Mouse (Mus musculus) splenic B cell, adult 2 months (primary cell): ENCODE results near the gene Ydjc.
"Not testable (repeated sequence)": the region's sequence is repeated elsewhere in the genome, so short reads cannot be mapped to it uniquely, and the experiment has no call there.

Source experiments
- DNase-seq: peaks from one replicate; pipeline ENCODE4 v3.0.0-alpha.2; 2011; ENCODE audit warnings: low read depth, low spot score
- H3K27me3 ChIP-seq: 2 replicates; pipeline ENCODE4 v1.6.1; 2012; ENCODE audit warnings: mild to moderate bottlenecking, low read length, moderate library complexity, mixed read lengths; ENCODE audit not compliant: control insufficient read depth, poor library complexity, insufficient read depth, severe bottlenecking
- H3K36me3 ChIP-seq: 2 replicates; pipeline ENCODE4 v1.6.1; 2012; ENCODE audit warnings: mild to moderate bottlenecking, low read length, moderate library complexity, mixed read lengths; ENCODE audit not compliant: control insufficient read depth, poor library complexity, insufficient read depth, severe bottlenecking

The Ydjc gene

DNA sequence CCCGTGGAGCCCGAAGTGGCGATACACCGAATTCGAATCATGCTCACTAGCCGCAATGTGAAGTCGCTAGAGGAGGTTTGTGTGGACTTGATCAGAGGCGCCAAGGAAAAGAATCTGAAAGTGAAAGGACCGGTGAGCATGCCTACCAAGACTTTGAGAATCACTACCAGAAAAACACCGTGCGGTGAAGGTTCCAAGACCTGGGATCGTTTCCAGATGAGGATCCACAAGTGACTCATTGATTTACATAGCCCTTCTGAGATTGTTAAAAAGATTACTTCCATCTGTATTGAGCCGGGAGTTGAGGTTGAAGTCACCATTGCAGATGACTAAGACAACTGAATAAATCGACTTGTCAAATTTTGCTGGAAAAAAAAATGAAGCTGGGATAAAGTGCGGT is 7.1 kb upstream of the Ydjc start:
- DNase-seq = no peak
- H3K27me3 ChIP-seq = no peaks in the 10 kb centered on the region
- no peaks in the 10 kb centered on the region for H3K36me3 ChIP-seq

DNA sequence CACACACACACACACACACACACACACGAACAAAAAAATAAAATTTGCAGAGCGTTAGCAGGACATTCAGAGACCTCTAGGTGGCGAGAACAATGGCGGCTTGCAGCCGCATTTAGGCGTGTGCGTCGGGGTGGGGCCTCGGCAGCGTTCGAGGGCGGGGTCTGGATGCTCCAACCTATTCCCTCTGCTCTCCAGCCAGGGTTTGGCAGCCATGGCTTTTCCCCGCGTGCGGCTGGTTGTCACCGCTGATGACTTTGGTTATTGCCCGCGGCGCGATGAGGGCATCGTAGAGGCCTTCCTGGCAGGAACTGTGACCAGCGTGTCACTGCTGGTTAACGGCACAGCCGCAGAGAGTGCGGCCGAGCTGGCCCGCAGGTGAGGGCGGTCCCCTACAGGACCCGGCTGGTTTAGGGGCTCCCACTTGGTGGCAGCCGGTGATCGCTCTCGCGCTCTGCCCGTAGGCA is 2.4 kb downstream of the Ydjc start, which contains the start of gene Ccdc116:
Gene Ccdc116 (minus strand): TSS at position 458 of the 464 bp plus-strand sequence.
- DNase-seq = peak; percentile 86
- Histone ChIP-seq H3K27me3 (no peaks in the 10 kb centered on the region), H3K36me3 (no peaks in the 10 kb centered on the region)

DNA sequence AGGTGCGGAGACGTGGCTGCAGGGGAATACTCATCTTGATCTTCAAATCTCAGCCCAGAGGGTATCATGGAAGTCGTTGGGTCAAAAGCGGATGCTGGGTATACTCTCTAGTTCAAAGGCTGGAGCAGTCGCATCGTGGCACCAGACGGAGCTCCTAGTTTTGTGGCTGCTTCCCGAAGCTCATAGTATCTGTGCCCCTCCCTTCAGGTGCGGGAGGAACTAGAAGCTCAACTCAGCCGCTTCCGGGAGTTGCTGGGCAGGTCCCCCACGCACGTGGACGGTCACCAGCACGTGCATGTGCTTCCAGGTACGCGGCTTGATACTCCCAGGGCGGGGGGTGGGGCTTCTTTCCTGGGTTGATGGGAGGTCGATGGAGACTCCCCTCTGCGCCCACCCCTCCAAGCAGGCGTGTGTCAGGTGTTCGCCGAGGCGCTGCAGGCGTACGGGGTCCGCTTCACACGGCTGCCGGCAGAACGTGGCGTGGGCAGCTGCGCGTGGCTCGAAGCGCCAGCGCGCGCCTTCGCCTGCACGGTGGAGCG is 3.0 kb downstream of the Ydjc start:
- Histone ChIP-seq H3K36me3 (no peaks in the 10 kb centered on the region), H3K27me3 (no peaks in the 10 kb centered on the region)
- peak; percentile 52 for DNase-seq

- H3K27me3 ChIP-seq = no peaks in the 10 kb centered on the region
- peak; percentile 19 for DNase-seq
Measured at GRCm38 (mm10) chr16:17148084-17148483, 3.7 kb downstream of the Ydjc start.

DNA sequence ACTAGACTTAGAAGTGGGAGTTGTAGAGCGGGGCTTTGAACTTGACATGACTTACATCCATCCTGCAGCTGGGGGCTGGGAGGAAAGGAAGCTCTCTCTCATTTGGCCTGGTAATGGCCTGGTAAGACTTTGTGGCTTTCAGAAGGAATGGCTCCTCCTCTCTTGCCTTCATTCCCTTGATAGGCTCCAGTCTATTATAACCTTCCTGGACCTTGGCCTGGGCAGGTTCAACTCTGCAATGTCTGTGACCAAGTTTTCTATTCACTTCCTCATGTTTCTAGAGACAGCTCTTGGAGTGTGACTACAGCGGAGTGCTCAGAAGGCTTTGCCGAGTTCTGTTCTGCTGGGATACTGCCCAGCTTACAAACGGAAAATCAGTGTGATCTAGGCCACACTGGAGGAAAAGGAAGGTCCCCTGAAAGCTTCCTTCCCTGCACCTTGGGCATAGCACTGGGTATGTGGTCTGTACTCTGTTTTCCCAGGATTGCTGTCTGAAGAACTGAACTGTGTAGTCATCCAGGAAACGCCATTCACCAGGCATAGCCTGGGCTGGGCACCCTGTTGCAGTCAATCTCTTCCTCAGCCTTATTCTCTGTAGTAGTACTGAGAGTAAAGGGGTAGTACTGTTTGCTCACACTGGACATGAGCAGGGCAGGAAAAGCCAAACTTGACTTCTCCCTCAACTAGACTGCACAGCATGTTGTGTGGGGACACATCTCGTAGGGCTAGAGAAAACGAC is 6.3 kb downstream of the Ydjc start:
- peaks cover 3% of the 10 kb centered on the region; the same call in 1 of the 2 replicates for H3K36me3 ChIP-seq
- DNase-seq = no peak

More at GRCm38 (mm10) chr16:17148084-17148483, 3.7 kb downstream of the Ydjc start:
- H3K36me3 ChIP-seq = no peaks in the 10 kb centered on the region; the same call in 1 of the 2 replicates

DNA sequence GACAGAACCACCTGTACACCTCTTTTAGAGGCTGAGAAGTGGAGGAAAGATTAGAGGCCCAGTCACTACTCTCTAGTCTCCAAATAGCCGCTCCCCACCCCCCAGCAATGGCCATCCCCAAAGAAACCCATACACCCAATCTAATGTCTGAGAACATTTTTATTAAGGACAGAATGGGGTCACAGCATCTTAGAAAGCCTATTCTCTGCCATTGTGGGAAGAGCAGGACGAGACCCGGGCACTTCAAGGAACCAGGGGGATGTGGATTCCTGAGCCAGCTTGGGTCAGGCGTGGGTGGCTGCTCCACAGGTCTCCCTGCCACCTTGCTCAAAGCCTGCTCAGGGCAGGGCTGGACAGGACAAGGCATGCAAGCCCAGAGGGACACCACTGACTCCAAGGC is 7.5 kb downstream of the Ydjc start:
- no peaks in the 10 kb centered on the region for H3K27me3 ChIP-seq
- peaks cover 6% of the 10 kb centered on the region; the same call in 1 of the 2 replicates for H3K36me3 ChIP-seq

More for the DNA sequence above, 6.3 kb downstream of the Ydjc start:
- no peaks in the 10 kb centered on the region for H3K27me3 ChIP-seq

GRCm38 (mm10) chr16:17154346-17154745 is 9.9 kb downstream of the Ydjc start:
- Histone ChIP-seq H3K27me3 (no peaks in the 10 kb centered on the region), H3K36me3 (peaks cover 8% of the 10 kb centered on the region)
- DNase-seq = no peak

More for the DNA sequence above, 7.5 kb downstream of the Ydjc start:
- DNase-seq = no peak

DNA sequence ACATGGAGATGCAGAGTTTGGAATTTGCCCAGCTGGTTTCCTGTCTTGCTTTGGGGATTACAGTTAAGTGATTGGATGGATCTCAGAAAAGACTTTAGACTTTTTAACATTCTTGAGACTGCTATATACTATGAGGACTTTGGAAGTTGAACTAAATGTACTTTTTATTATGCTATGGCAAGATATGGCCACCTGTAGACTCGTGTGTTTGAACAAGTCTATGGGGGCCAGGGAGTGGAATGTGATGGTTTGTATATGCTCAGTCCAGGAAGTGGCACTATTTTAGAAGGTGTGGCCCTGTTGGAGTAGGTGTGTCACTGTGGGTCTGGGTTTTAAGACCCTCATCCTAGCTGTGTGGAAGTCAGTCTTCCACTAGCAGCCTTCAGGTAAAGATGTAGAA is 21.1 kb downstream of the Ydjc start:
- H3K27me3 ChIP-seq, DNase-seq: not testable (repeated sequence)

GRCm38 (mm10) chr16:17167179-17167578 is 22.8 kb downstream of the Ydjc start:
- H3K36me3 ChIP-seq = peaks cover 10% of the 10 kb centered on the region
- H3K27me3 ChIP-seq = no peaks in the 10 kb centered on the region
- DNase-seq = no peak

More for the DNA sequence above, 21.1 kb downstream of the Ydjc start:
- H3K36me3 ChIP-seq = not testable (repeated sequence)

GRCm38 (mm10) chr16:17168049-17168448 is 23.6 kb downstream of the Ydjc start:
- no peaks in the 10 kb centered on the region for H3K27me3 ChIP-seq
- H3K36me3 ChIP-seq = peaks cover 10% of the 10 kb centered on the region
- no peak for DNase-seq

DNA sequence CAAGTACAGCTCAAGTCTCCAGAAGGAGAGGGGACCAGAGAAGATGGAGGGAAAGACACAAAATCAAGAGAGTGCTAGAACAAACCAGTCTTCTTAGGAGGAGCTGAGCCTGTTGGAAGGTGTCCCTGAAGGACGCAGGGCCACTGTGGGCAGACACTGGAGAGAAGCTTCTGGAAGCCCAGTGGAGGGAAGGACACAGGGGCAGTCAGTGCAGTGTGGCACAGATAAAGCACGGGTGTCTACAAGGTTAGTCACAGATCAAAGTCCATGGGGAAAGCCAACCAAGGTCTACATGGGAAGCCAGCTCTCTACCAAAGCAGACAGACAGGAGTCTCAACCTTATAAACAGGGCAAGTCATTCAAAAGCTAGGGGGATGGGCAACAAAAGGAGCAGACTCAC is 31.3 kb downstream of the Ydjc start:
- Histone ChIP-seq H3K36me3 (peaks cover 6% of the 10 kb centered on the region), H3K27me3 (no peaks in the 10 kb centered on the region)
- DNase-seq = no peak

DNA sequence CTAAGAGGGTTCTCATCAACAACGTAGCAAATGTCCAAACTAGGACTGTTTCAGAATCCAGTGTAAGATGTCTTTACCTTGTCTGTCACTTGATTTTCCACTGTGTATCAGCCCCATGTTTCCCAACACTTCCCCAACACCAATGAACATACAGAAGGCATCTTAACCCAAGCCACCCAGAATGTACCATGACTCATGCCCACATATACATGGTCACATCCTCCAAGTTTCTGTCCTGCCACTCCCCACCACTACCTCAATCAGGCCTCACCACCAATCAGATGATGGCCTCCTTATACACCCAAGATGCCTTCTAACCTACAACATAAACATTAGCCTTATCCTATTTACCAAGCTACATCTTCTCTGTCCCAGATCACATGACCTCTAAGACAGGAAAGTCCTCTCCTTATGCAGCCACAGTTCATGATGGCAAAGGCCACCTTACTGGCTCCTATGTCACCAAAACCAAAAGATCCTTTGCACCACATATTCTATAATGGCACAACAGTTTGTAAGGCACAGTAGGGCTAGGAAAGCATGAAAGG is 33.3 kb downstream of the Ydjc start:
- DNase-seq = no peak
- H3K36me3 ChIP-seq = peaks cover 6% of the 10 kb centered on the region
- H3K27me3 ChIP-seq = no peaks in the 10 kb centered on the region

GRCm38 (mm10) chr16:17179706-17180105 is 35.3 kb downstream of the Ydjc start:
- DNase-seq = no peak
- Histone ChIP-seq H3K27me3 (no peaks in the 10 kb centered on the region), H3K36me3 (peaks cover 6% of the 10 kb centered on the region)

DNA sequence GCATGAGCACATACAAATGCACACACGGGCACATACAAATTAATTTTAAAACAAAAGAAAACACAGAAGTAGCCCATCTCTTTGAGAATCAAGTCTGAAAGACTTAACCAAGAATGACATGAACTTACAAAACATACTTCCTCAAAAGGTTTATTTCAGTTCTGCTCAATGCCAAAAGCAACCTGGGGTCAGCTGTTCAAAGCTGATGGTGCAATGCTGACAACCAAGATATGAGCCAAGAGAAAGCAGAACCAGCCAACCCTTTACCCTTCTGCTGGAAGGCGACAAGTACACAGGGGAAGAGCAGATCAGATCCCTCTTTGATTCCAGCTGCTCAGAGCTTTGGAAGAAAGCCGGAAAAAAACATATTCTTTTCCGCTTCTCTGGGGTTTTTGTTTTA is 37.0 kb downstream of the Ydjc start:
- Histone ChIP-seq H3K36me3 (no peaks in the 10 kb centered on the region), H3K27me3 (no peaks in the 10 kb centered on the region)
- DNase-seq = peak; percentile 77

DNA sequence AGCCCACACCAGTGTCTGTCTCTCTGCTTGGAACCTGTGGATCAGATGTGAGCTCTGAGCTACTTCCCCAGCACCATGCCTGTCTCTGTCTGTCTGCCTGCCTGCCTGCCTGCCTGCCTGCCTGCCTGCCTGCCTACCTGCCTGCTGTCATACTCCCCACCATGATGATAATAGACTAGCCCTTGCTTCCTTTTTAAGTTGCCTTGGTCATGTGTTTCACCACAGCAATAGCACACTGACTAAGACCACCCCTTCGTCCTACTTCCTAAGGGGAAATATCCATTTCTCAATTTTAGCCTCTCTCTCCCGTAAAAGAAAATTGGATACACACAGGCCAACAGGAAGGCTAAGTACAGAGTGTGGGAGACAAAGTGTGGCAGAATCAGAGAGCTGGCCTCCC is 37.7 kb downstream of the Ydjc start:
- Histone ChIP-seq H3K36me3 (no peaks in the 10 kb centered on the region), H3K27me3 (no peaks in the 10 kb centered on the region)
- no peak for DNase-seq
